Mouse (Mus musculus): ENCODE data around the gene Myog. TPM values are rescaled to one million over a fixed set of nuclear protein-coding genes. Genes with fewer than 3 reads are reported as not detected.
"Not testable (repeated sequence)": the region's sequence is repeated elsewhere in the genome, so short reads cannot be mapped to it uniquely, and the experiment has no call there.

Gene Myog
- polyA plus RNA-seq, 1 experiment, result 22.0 TPM

DNA sequence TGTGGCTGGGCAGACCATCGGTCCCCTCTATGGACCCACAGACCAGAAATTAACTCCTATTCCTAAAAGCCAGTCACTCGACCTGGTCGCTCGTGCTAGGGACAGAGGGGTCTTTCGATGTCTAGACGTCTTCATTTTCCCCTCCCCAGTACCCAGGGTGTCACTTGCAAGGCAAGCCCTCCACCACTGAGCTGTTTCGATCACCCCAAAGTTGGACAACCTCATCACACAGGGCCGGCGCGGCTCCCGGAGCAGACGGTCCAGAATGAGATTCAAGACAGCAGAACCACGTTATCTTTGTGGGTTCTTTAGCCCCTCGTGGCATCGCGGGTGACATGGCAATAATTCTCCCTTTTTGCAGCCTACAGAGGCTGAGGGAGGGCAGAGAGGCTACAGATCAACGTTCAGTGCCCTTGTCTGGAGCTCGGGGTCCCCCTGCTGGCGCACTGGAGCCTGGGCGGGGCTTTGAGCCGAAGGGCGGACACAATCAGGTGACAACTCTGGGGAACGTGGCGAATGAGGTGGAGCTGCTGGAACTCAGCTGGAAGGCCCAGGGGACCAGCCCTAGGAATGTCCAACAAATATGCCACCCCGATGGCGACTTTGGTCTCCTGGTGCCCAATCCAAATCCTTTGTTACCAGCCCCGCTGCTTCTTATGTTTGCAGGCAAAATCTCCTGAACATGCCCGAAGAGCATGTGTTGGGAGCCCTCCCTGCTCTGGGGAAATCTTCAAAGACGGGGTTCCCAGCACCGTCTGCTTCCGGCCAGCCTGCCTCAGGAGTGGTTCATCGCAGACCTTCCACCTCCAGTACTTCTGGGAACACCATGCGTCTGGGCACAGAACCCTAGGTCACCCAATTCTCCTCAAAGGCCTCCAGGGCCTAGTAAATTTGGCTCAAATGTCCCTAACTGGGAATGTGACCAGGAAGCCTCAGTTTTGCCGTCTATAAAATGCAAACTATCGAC lies 45.6 kb upstream of the Myog start:
- Histone ChIP-seq H3K79me3 (ENCODE audit: low read depth) (no peaks in the 10 kb centered on the region), H3K79me2 (ENCODE audit: control insufficient read depth, insufficient read depth) (no peaks in the 10 kb centered on the region), H3ac (ENCODE audit: control insufficient read depth, insufficient read length, low read depth) (no peak overlapping the region), H3K27me3 (ENCODE audit: control insufficient read depth, insufficient read depth, insufficient read length) (peaks cover 9% of the 10 kb centered on the region), H3K36me3 (ENCODE audit: control insufficient read depth, insufficient read depth) (no peaks in the 10 kb centered on the region), H3K4me3 (ENCODE audit: insufficient read depth, poor library complexity, severe bottlenecking) (no peak overlapping the region)
- TF ChIP-seq CTCF (IDR thresholded peaks at IDR 0.05; ENCODE audit: control insufficient read depth, insufficient read depth, insufficient read length) (peak; percentile 85), FOSL1 (IDR thresholded peaks at IDR 0.05; ENCODE audit: insufficient read depth, low read length, poor library complexity, severe bottlenecking) (no peak)

DNA sequence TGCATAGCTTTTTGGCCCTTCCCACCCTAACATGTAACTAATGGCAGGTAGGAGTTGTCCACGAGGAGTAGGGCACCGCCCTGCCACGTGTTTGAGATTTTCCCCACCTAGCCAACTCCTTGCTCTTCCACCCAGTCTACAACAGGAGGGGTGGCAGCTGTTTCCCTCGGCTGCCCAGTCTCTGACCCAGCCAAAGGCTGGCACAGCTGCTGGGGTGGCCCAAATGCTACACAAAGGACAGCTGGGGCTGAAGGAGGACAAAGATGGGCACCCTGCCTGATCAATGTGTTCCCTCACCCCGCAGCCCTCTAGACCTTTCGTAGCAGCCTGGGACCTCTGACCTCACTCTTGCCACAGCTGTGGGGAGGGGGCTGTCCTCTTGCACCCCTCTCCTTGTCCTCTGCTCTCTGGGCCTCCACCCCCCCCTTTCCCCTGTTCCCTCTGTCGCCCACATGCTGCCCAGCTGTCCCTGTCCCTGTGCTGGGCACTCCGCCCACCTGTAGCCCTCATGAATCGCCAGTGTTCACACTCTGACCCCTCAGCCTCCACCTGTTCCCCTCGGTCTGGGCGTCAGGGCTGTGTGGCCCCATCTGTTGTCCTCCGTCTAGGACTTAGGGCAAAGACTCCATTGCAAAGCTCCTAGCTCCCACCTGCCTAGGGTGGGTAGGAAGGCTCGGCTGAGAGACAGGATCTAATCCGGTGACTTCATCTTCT lies 44.6 kb upstream of the Myog start:
- H3K4me3 ChIP-seq (ENCODE audit: insufficient read depth, poor library complexity, severe bottlenecking), result no peak overlapping the region
- H3K36me3 ChIP-seq (ENCODE audit: control insufficient read depth, insufficient read depth), result no peaks in the 10 kb centered on the region
- H3K27me3 ChIP-seq (ENCODE audit: control insufficient read depth, insufficient read depth, insufficient read length), result peaks cover 3% of the 10 kb centered on the region
- H3K79me2 ChIP-seq (ENCODE audit: control insufficient read depth, insufficient read depth), result no peaks in the 10 kb centered on the region
- TF ChIP-seq MAX (IDR thresholded peaks at IDR 0.05) (no peak), MYOD1 (IDR thresholded peaks at IDR 0.05; ENCODE audit: control insufficient read depth, insufficient read length, low read depth) (peak; percentile 11)
- no peak overlapping the region for H3ac ChIP-seq (ENCODE audit: control insufficient read depth, insufficient read length, low read depth)
- no peaks in the 10 kb centered on the region for H3K79me3 ChIP-seq (ENCODE audit: low read depth)

DNA sequence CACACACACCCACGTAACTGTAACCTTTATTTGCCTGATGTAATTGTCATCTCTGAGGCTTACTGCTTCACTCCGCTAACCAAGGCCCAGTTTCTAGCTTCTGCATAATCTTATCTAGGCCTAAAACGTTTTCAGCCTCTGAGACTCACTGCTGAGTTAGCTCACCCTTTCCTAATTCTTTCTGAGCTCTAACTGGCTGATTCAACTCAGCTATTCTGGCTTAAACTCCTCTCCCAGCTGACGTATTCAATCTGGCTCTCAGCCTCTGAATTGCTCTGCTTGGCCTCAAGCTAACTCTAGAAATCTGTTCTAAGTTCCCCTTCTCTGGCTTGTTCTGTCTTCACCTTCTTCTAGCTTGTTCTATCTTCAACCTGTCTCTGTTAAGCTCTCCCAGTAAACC lies 43.2 kb upstream of the Myog start:
- no peaks in the 10 kb centered on the region for H3K79me2 ChIP-seq (ENCODE audit: control insufficient read depth, insufficient read depth)

DNA sequence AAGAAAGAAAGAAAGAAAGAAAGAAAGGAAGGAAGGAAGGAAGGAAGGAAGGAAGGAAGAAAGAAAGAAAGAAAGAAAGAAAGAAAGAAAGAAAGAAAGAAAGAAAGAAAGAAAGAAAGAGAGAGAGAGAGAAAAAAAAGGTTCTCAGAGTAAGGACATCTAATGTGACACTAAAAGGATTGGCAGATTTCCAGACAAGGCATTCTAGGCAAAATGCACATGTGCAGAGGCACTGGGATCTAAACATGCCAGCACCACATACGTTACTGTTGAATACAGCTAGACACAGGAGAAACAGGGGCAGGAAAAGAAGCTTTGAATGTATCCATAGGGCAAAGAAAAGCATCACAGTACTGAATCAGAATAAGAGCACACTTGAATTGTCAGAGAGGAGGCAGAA lies 40.1 kb upstream of the Myog start:
- H3K79me2 ChIP-seq (ENCODE audit: control insufficient read depth, insufficient read depth); H3K4me3 ChIP-seq (ENCODE audit: insufficient read depth, poor library complexity, severe bottlenecking); H3ac ChIP-seq (ENCODE audit: control insufficient read depth, insufficient read length, low read depth); H3K36me3 ChIP-seq (ENCODE audit: control insufficient read depth, insufficient read depth); H3K27me3 ChIP-seq (ENCODE audit: control insufficient read depth, insufficient read depth, insufficient read length); H3K79me3 ChIP-seq (ENCODE audit: low read depth): not testable (repeated sequence)

More for the DNA sequence above, 43.2 kb upstream of the Myog start:
- TF ChIP-seq CEBPB (IDR thresholded peaks at IDR 0.05; ENCODE audit: low read depth), result no peak
- no peak for TF ChIP-seq MYOG (IDR thresholded peaks at IDR 0.05; ENCODE audit: control insufficient read depth, extremely low read depth, insufficient read length)
- TF ChIP-seq CTCF (IDR thresholded peaks at IDR 0.05; ENCODE audit: control insufficient read depth, insufficient read depth, insufficient read length), result no peak
- TF ChIP-seq FOSL1 (IDR thresholded peaks at IDR 0.05; ENCODE audit: insufficient read depth, low read length, poor library complexity, severe bottlenecking), result no peak
- TF ChIP-seq MAX (IDR thresholded peaks at IDR 0.05), result no peak
- no peak for TF ChIP-seq MYOD1 (IDR thresholded peaks at IDR 0.05; ENCODE audit: control insufficient read depth, insufficient read length, low read depth)
- TF ChIP-seq USF1 (IDR thresholded peaks at IDR 0.05; ENCODE audit: low read depth), result no peak
- Histone ChIP-seq H3K79me3 (ENCODE audit: low read depth) (no peaks in the 10 kb centered on the region), H3K27me3 (ENCODE audit: control insufficient read depth, insufficient read depth, insufficient read length) (no peaks in the 10 kb centered on the region), H3K4me3 (ENCODE audit: insufficient read depth, poor library complexity, severe bottlenecking) (no peak overlapping the region), H3K36me3 (ENCODE audit: control insufficient read depth, insufficient read depth) (no peaks in the 10 kb centered on the region), H3ac (ENCODE audit: control insufficient read depth, insufficient read length, low read depth) (no peak overlapping the region)

DNA sequence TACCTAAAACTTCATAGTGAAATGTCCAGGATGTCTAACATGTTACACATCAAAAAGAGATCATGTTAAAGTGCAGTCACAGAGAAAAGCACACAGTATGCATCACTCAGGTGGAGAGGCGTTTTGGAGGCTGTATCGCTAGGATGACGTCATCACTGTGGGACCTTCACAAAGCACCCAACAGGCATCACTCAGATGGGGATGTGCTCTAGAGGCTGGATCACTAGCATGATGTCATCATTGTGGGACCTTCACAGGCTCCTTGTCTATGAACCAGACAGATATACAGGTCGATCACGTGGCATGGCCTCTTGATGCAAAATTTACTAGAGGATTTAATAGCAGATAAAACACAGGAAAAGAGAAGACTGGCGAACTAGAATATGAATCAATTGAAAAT lies 25.4 kb upstream of the Myog start:
- no peak overlapping the region for H3K4me3 ChIP-seq (ENCODE audit: insufficient read depth, poor library complexity, severe bottlenecking)
- H3K27me3 ChIP-seq (ENCODE audit: control insufficient read depth, insufficient read depth, insufficient read length), result peaks cover 3% of the 10 kb centered on the region
- no peaks in the 10 kb centered on the region for H3K79me2 ChIP-seq (ENCODE audit: control insufficient read depth, insufficient read depth)
- no peaks in the 10 kb centered on the region for H3K36me3 ChIP-seq (ENCODE audit: control insufficient read depth, insufficient read depth)
- H3K79me3 ChIP-seq (ENCODE audit: low read depth), result no peaks in the 10 kb centered on the region
- no peak overlapping the region for H3ac ChIP-seq (ENCODE audit: control insufficient read depth, insufficient read length, low read depth)
- TF ChIP-seq CEBPB (IDR thresholded peaks at IDR 0.05; ENCODE audit: low read depth) (no peak), CTCF (IDR thresholded peaks at IDR 0.05; ENCODE audit: control insufficient read depth, insufficient read depth, insufficient read length) (no peak), MYOD1 (IDR thresholded peaks at IDR 0.05; ENCODE audit: control insufficient read depth, insufficient read length, low read depth) (no peak), MYOG (IDR thresholded peaks at IDR 0.05; ENCODE audit: control insufficient read depth, extremely low read depth, insufficient read length) (no peak), USF1 (IDR thresholded peaks at IDR 0.05; ENCODE audit: low read depth) (no peak)

DNA sequence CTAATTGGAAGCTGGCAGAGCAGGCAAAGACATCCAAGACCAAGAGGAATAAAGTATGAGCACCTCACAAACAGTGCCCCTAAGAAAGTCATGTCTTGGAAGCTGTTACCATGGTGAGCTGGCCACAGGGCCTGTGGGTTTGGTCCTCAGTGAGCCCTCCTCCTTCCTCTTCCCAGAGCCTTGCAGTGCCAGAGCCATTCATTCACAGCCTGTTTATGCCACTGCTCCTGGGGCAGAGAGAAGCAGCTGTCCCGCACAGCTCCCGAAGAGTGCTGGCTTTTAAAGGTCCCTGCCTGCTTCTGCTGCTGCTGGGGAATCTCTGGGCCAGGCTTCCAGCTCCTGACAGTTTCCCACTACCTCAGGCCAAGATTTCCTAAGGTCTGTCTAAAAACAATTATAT lies 24.0 kb upstream of the Myog start:
- H3K4me3 ChIP-seq (ENCODE audit: insufficient read depth, poor library complexity, severe bottlenecking), result no peak overlapping the region
- H3K36me3 ChIP-seq (ENCODE audit: control insufficient read depth, insufficient read depth), result no peaks in the 10 kb centered on the region
- TF ChIP-seq MAX (IDR thresholded peaks at IDR 0.05) (no peak), USF1 (IDR thresholded peaks at IDR 0.05; ENCODE audit: low read depth) (no peak), MYOG (IDR thresholded peaks at IDR 0.05; ENCODE audit: control insufficient read depth, extremely low read depth, insufficient read length) (no peak), FOSL1 (IDR thresholded peaks at IDR 0.05; ENCODE audit: insufficient read depth, low read length, poor library complexity, severe bottlenecking) (no peak), MYOD1 (IDR thresholded peaks at IDR 0.05; ENCODE audit: control insufficient read depth, insufficient read length, low read depth) (no peak), CEBPB (IDR thresholded peaks at IDR 0.05; ENCODE audit: low read depth) (no peak), CTCF (IDR thresholded peaks at IDR 0.05; ENCODE audit: control insufficient read depth, insufficient read depth, insufficient read length) (no peak)
- no peak overlapping the region for H3ac ChIP-seq (ENCODE audit: control insufficient read depth, insufficient read length, low read depth)
- H3K79me3 ChIP-seq (ENCODE audit: low read depth), result no peaks in the 10 kb centered on the region
- H3K79me2 ChIP-seq (ENCODE audit: control insufficient read depth, insufficient read depth), result no peaks in the 10 kb centered on the region
- H3K27me3 ChIP-seq (ENCODE audit: control insufficient read depth, insufficient read depth, insufficient read length), result no peaks in the 10 kb centered on the region
